Mouse (Mus musculus): Measurements from ENCODE around the gene Osbp2.

Gene Osbp2

DNA sequence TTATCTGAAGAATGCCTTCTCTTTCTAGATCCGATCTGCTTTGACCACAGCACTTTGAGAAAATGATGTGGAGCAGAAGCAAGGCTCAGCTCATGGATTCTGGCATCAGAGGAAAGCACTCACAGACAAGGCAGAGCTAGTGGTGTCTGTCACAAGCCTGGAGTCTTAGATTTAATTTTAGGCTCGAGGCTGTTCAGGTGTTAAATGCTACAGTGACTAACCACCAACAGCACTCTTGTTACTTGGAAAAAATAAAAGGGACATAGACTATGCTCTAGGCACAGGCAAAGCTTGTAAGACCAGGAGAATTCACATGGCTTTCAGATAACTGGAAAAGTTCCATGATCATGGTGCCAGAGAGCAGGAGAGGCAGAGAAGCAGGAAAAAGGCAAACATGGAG, 40.3 kb downstream of the Osbp2 start:
- in situ Hi-C loops (cut with MseI, MboI) = no loop called here

DNA sequence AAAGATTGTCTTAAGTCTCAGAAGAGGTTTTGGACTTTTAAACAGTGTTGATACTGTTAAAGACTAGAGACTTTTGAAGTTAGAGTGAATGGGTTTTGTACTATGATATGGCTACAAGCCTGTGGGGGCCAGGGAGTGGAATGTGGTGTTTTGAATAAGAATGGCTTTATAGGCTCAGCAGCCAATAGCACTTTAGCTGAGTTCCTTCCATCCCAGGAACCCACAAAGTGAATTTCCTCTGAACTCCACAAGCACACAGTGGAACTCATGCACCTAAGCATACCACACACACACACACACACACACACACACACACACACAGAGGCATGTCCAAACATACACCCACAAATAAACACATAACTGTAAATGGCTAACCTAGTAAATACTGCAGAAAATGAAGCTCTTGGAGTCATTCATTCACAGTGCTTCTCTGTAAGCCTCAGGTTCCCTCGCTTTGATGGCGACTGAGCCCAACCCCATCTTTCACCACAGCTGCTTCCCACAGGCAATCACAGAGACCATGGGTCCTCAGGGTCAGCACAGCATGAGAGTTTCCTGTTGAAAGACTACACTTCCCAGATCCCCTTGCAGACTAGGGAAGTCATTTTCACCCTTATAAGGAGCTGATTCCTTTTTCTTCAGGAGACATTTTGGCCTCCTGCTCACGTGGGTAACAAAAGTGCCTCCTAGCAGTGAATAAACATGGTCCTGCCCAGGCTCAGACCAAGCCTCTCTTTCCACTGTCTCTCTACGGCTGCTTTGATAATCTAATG, 45.5 kb downstream of the Osbp2 start:
- in situ Hi-C loops (cut with MseI, MboI) = no loop called here

DNA sequence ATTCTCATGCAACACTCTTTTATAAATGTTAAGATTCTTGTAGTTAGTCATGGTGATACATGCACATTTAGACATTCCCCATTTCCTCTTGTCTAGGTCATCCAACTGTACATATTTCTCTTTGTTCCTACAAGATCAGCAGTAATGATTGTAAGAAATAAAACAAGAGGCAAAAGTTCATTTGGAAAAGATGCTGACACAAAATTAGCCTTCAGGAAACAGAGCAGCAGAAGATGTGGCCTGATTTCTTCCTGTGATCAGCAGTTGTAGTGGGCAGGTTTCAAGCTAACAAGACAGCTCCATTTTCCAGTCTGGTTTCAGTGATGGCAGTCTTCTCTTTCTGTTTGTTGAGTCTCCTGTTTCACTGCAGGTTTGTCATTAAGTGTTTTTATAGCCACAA, 47.8 kb downstream of the Osbp2 start:
- in situ Hi-C loops (cut with MseI, MboI) = no loop called here

- in situ Hi-C loops (cut with MseI, MboI) = no loop called here
These were observed 50.4 kb downstream of the Osbp2 start for GRCm38 (mm10) chr11:3813340-3813739.

GRCm38 (mm10) chr11:3808162-3808561, 55.5 kb downstream of the Osbp2 start:
- in situ Hi-C loops (cut with MseI, MboI) = no loop called here

GRCm38 (mm10) chr11:3805362-3805761, 58.3 kb downstream of the Osbp2 start:
- in situ Hi-C loops (cut with MseI, MboI) = no loop called here

DNA sequence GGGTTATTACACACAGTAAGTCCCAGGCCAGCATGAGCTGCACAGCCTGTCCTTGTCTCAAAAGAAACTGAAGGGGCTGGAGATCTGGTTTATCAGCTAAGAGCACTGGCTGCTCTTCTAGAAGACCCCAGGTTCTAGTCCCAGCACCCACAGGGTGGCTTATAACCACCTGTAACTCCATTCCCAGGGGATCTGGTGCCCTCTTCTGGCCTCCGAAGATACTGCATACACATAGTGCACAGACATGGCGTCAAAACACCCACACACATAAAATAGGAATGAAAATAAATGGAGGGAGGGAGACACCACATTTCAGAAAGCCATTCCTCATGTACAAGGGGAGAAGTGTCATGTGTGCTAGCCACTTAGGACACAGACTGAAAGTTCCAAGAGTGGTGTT, 59.1 kb downstream of the Osbp2 start:
- in situ Hi-C loops (cut with MseI, MboI) = no loop called here

DNA sequence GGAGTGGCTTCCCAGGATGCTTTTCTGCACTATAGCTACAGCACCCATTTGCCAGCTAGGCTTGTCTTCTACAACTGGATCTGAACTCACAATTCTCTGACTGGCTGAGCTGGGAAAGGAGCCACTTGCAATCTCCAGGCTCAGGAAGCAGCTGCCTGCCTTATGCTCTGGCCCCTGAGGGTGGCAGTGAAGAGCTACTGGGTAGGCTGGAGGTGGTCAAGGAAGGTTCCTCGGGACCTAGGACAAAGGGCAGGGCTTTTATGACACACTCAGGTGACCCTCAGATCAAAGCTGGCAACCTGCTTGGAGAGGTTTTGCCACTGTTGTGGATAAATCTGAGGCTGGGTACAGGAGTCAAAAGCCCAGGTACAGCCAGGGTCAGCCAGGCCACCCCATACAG, 61.6 kb downstream of the Osbp2 start:
- in situ Hi-C loops (cut with MseI, MboI) = no loop called here

GRCm38 (mm10) chr11:3797631-3798215, 66.0 kb downstream of the Osbp2 start:
- in situ Hi-C loops (cut with MseI, MboI) = no loop called here

DNA sequence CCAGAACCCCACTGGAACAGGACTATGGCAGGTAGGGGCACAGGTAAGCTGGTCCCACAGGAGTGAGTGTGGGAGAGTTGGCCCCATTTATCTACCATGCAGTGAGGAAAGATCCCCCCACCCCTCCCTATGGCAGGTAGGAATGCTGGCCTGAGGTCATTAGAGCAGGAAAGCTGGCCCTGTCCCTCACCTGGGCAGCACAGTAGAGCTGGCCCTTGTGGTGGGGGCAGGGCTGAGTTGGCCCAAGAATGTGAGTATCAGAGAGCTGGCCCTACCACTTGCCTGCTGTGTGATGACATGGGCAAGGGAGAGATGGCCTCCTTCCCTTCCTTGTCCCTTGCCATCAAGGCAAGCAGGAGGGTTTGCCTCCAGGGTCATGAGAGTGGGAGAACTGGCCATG, 73.0 kb downstream of the Osbp2 start:
- in situ Hi-C loops (cut with MseI, MboI) = no loop called here

- in situ Hi-C loops (cut with MseI, MboI) = no loop called here
These were observed 73.8 kb downstream of the Osbp2 start for GRCm38 (mm10) chr11:3789919-3790318.

DNA sequence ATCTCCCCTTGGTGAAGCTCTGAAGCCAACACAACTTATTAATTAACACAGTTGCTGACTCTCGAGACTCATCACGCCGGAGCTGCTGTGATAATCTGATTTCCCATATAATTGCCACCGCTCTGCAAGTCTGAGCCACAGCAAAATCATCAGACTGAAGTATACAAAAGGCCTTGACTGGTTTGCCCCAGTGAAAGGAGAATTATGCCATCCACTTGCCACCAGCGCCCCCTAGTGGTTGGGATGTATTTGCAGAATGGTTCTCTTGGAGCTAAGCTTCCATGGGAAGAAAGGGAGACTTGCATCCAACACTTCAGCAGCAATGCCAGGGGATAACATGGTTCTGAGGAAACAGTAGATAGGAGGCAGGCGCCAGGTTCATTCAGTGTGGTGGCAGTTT, 77.1 kb downstream of the Osbp2 start:
- in situ Hi-C loops (cut with MseI, MboI) = no loop called here

DNA sequence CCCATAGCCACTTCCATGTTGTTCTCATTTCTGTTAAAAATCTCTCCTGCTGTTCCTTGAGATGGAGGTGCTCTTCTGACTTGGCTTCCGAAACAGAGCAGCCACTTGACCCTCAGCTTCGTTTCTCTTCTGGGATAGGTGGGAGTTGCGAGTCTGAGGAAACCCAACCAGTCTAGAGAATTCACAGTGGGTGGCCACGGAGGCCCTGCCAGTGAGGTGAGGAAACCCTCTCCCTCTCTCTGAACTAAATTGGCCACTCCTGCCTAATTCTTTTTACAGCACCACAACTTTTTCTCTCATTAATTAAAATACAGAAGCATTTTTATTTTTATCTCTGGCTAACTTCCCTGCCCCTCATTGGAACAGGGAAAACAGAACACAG, 88.4 kb downstream of the Osbp2 start:
- in situ Hi-C loops (cut with MseI, MboI) = no loop called here

DNA sequence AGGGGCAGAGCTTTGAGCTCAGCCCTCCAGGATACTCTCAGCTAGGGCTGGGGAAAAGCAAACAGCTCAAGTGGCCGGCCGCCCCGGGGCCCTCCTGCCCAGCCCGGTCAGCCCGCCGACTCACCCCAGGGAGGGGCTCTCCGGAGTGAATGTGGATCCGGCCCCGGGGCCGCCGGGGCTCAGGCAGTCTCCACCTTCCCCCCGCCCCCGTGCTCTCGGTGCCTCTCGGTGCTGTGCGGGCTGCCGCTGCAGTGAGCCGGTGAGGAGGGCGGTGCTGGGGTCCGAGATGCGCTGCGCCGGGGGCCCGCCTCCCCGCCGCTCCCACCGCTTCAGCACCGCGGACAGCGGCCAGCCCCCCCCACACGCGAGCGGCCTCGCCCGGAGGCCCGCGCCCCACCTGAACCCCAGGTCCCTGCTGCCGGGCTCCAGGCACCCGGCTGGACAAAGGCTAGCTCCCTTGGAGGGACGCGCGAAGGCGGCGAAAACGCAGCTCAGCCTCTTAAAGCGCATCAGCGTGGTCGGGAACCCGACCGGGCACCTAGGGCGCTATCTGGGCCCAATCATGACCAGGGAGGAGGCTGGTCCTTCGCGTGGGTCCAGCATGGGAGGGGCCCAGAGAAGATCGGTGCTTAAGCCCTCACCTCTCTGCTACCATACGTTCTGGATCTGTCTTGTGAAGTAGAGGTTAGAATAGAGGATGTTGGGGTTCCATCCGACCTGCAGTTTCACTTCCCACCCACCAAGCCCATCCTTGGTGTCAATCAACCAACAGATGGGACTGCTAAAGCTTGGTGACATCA, 89.0 kb downstream of the Osbp2 start:
- in situ Hi-C loops (cut with MseI, MboI) = no loop called here

DNA sequence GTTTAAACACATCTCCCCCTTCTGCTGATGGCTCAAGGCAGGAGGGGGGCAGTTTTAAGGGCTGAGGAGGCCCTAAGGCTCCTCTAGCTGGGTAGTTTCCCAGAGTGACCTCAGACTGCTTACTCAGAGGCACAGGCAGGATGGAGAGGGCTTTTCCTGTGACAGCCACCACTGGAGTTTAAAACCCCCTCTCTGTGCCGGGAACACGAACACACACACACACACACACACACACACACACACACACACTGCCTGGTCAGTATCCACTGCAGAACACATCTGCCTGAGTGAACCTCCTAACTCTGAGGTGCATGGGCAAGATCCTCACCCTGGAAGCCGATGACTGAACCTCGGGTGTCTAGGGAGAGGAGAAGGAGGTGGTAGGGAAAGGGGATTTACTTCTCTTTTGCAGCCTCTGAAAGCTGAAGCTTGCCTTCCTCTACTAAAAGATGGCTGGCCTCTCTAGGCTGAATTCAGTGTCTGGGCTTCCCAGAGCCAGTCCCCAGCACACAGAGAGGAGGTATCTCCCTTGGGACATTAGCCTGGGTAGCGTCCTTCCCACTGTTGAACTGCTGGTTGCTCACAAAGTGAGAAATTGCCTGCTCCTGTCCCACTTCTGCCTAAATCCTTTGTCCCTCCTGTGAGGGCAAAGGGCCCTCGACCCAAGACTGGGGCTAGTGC, 89.8 kb downstream of the Osbp2 start:
- in situ Hi-C loops (cut with MseI, MboI) = no loop called here

GRCm38 (mm10) chr11:3773136-3773535, 90.6 kb downstream of the Osbp2 start:
- in situ Hi-C loops (cut with MseI, MboI) = no loop called here

DNA sequence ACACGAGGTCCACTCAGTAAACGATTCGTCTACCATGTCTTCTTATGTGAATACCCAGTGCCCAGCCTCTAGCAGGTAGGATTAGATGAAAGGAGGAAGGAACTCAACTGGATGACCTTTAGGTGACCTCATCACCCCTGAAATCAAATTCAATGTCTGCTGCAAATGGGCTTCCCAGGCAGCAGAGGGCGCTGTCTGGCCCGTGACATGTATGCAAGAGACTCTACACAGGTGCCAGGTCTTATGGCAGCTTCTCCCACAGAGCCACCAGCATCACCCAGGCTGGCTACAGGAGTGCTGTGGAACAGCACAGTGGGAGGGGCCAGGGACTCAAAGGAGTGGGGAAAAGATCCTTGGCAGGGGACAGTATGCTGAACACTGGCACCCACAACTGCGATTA, 92.4 kb downstream of the Osbp2 start:
- in situ Hi-C loops (cut with MseI, MboI) = no loop called here

DNA sequence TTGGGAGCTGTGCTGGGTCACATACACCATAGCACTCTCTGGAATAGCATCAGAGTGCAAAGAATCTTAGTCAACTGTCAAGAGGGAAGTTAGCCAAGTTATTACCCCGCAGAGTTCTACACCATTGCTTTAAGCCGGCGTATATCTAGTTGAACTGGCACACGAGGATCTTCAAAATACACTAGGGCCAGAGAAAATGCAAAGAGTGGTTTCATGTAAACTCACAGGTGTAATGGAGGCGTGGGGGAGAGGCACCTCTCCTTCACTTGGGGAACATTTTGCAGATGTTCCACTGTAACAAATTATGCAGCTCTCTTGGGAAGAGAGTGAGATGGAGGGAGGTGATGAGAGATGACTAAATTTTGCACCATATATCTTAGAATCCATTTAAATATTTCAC, 95.9 kb downstream of the Osbp2 start:
- in situ Hi-C loops (cut with MseI, MboI) = no loop called here

DNA sequence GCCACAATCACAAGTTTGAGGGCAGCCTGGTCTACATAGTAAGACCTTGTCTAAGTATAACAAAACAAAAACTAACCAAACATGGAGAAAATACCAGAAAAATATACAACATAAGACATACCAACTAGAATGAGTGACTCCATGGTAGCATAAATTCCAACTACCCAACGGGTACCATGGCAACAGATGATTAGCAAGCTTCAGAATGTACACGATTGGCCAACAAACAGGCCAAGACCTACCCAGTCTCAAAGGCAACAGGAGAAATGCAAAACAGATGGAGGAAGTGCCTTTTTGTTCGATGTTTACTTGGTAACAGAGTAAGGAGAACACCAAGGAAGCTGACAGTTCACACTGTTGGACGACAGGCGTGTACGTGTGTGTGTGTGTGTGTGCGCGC, 96.7 kb downstream of the Osbp2 start:
- in situ Hi-C loops (cut with MseI, MboI) = no loop called here

DNA sequence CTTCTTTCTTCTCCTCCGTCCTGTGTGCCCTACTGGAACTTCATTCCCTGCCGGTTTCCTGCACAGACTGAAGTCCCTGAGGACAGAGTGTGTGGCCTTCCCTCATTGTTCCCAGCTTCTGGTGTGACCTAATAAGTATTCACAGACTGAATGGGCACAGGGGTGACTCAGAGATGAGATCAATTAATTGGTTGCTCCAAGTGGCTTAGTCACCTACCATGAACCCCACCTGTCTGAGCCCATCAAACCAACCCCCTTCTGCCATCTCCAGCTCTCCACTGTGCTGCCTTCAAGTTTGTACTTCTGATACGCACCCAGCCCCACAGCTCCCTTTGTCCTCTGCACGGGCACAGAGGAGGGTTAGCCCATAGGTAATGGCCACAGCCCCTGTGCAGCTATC, 99.4 kb downstream of the Osbp2 start:
- in situ Hi-C loops (cut with MseI, MboI) = no loop called here

DNA sequence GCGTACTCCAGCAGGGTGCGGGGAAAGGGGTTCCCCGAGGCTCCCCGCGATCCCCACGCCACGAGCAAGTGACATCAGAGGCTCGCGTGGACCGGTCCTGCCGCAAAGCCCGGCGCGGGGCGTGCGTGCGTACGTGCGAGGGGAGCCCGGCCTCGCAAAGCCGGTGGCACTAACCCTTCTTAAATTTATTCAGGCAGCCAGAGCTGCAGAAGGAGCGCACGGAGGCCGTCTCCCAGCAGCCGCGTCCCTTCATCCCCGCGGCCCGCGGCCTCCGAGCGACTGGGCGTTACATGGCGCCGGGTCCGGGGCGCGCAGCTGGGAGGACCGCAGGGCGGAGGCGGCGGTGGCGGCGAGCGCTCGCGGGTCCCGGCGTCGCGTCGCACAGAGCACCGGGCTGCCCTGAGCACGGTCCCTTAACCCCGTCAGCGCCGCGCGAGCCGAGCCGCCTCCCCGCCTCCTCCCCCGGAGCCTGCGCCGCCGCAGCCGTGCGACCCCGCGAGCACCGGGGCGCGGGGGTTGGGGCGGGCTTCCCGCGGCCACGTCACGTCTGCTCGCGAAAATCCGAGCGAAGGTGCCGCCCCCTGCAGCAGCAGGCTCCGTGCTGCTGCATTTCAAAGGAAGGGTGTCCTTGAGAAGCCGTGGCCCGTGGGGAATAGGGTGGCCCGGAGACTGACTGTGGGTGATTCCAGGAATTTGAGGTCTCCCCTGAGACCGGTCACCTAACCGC, 101.8 kb downstream of the Osbp2 start:
- in situ Hi-C loops (cut with MseI, MboI) = no loop called here

DNA sequence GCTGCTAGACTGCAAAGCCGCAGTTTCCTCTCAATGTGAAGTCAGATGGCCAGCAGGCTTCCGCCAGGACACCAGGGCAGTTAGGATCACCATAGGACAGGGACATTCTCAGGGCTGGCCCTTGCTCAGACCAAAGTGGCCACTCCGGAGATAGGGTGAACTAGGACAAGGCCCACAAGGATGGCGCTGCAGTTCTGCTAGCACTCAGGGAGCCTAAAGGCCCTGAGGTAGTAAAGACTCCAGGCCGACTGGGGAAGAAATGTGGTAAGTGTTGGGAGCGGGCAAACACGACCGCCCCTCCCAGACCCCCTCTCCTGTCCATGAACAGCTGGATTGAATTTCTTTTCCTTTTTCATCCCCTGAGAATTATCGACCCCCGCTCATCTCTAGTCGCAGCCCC, 102.4 kb downstream of the Osbp2 start:
- in situ Hi-C loops (cut with MseI, MboI) = no loop called here

Data from mouse trophoblast stem cell (cell line).